Mouse (Mus musculus): Measurements from ENCODE around the gene Bri3.
"Not testable (repeated sequence)": the region's sequence is repeated elsewhere in the genome, so short reads cannot be mapped to it uniquely, and the experiment has no call there.

- TF ChIP-seq CTCF (conservative IDR thresholded peaks at IDR 0.05; ENCODE audit: insufficient read depth, insufficient read length, low read depth, low read length); POLR2A (IDR thresholded peaks at IDR 0.05; ENCODE audit: low read depth, low read length): not testable (repeated sequence)
These were observed 122.3 kb downstream of the Bri3 start for GRCm38 (mm10) chr5:144366551-144366950.
